Mouse (Mus musculus): ENCODE measurements at regions not wholly inside any gene's neighbourhood (a gene's known extent, or its start where the extent isn't known, plus 50 kb on each side); places are given as distances from the start of the nearest gene placed in this dataset.
A peak's percentile ranks its signal among the peaks of the same experiment; 100 is the strongest.
"Not testable (repeated sequence)": the region's sequence is repeated elsewhere in the genome, so short reads cannot be mapped to it uniquely, and the experiment has no call there.

- ATAC-seq (ENCODE audit: poor library complexity, severe bottlenecking): no peak
Observed at GRCm38 (mm10) chr6:31011407-31012020, 52.6 kb upstream of the Klf14 start.

- 0 out of 2 replicates have a peak, but pooled peaks have one; percentile 35 for ATAC-seq (ENCODE audit: poor library complexity, severe bottlenecking)
Observed at GRCm38 (mm10) chr6:31016566-31016965, 57.7 kb upstream of the Klf14 start.

- ATAC-seq (ENCODE audit: poor library complexity, severe bottlenecking): no peak
Observed at GRCm38 (mm10) chr6:31021776-31022175, 62.9 kb upstream of the Klf14 start.

- no peak for ATAC-seq (ENCODE audit: poor library complexity, severe bottlenecking)
Observed at GRCm38 (mm10) chr6:31029777-31030176, 70.9 kb upstream of the Klf14 start.

GRCm38 (mm10) chr6:31031022-31031421 lies 72.1 kb upstream of the Klf14 start:
- no peak for ATAC-seq (ENCODE audit: poor library complexity, severe bottlenecking)

GRCm38 (mm10) chr6:31032147-31032546 lies 73.3 kb upstream of the Klf14 start:
- ATAC-seq (ENCODE audit: poor library complexity, severe bottlenecking): no peak

GRCm38 (mm10) chr6:31032980-31033608 lies 74.2 kb upstream of the Klf14 start:
- peak; percentile 89 for ATAC-seq (ENCODE audit: poor library complexity, severe bottlenecking)

GRCm38 (mm10) chr6:31034796-31035195 lies 75.9 kb upstream of the Klf14 start:
- no peak for ATAC-seq (ENCODE audit: poor library complexity, severe bottlenecking)

GRCm38 (mm10) chr6:31037801-31038395 lies 79.0 kb upstream of the Klf14 start:
- ATAC-seq (ENCODE audit: poor library complexity, severe bottlenecking): no peak

- not testable (repeated sequence) for ATAC-seq (ENCODE audit: poor library complexity, severe bottlenecking)
Observed at GRCm38 (mm10) chr6:31038445-31038844, 79.6 kb upstream of the Klf14 start.

GRCm38 (mm10) chr6:31039485-31039884 lies 80.6 kb upstream of the Klf14 start:
- ATAC-seq (ENCODE audit: poor library complexity, severe bottlenecking): no peak

GRCm38 (mm10) chr6:31040783-31041182 lies 81.9 kb upstream of the Klf14 start:
- no peak for ATAC-seq (ENCODE audit: poor library complexity, severe bottlenecking)

- ATAC-seq (ENCODE audit: poor library complexity, severe bottlenecking): no peak
Observed at GRCm38 (mm10) chr6:31043368-31043767, 84.5 kb upstream of the Klf14 start.

- no peak for ATAC-seq (ENCODE audit: poor library complexity, severe bottlenecking)
Observed at GRCm38 (mm10) chr6:31043919-31044318, 85.0 kb upstream of the Klf14 start.

- no peak for ATAC-seq (ENCODE audit: poor library complexity, severe bottlenecking)
Observed at GRCm38 (mm10) chr6:31046197-31046596, 87.3 kb upstream of the Klf14 start.

GRCm38 (mm10) chr6:31048920-31049576 lies 90.2 kb upstream of the Klf14 start:
- no peak for ATAC-seq (ENCODE audit: poor library complexity, severe bottlenecking)

GRCm38 (mm10) chr6:31050831-31051230 lies 92.0 kb upstream of the Klf14 start:
- ATAC-seq (ENCODE audit: poor library complexity, severe bottlenecking): no peak

- ATAC-seq (ENCODE audit: poor library complexity, severe bottlenecking): no peak
Observed at GRCm38 (mm10) chr6:31051771-31052170, 92.9 kb upstream of the Klf14 start.

GRCm38 (mm10) chr6:31053003-31053402 lies 94.1 kb upstream of the Klf14 start:
- no peak for ATAC-seq (ENCODE audit: poor library complexity, severe bottlenecking)

GRCm38 (mm10) chr6:31056786-31057566 lies 98.1 kb upstream of the Klf14 start:
- no peak for ATAC-seq (ENCODE audit: poor library complexity, severe bottlenecking)

GRCm38 (mm10) chr6:31058299-31058698 lies 99.4 kb upstream of the Klf14 start:
- no peak for ATAC-seq (ENCODE audit: poor library complexity, severe bottlenecking)
